Mouse (Mus musculus): ENCODE data around the gene Il31.

DNA sequence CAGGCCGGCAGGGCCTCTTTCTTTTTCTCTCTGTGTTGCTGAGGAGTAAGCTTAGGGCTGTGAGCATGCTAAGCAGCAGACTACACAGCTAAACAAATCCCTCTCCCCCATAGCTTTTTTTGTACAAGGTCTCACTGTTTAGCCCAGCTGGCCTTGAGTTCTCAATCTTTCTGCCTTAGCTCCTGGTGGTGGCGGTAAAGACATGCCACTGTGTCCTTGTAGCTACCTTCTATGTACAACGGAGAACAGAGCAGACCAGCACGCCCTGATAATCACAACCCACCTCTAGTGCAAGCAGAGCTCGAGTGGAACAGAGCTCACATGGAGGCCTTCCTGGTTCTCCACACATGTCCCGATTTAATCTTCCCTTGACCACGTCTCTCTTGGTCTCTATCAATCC, 39.4 kb upstream of the Il31 start:
- TF ChIP-seq CTCF (IDR thresholded peaks at IDR 0.05; ENCODE audit: extremely low read depth, insufficient read depth, low read length) = no peak
- no peak for TF ChIP-seq POLR2A (IDR thresholded peaks at IDR 0.05; ENCODE audit: extremely low read depth, insufficient read depth, low read length)

Measured in cortical plate, adult 2 months (tissue).